Mouse (Mus musculus) E14TG2a.4 (cell line): ENCODE results near the gene Ube2u.

ENCODE experiments used
- H3K27me3 ChIP-seq: 2 replicates; pipeline ENCODE4 v1.6.1; 2014; ENCODE audit warnings: low read length, control low read depth; ENCODE audit not compliant: insufficient read depth
- H3K36me3 ChIP-seq: 2 replicates; pipeline ENCODE4 v1.6.1; 2014; ENCODE audit warnings: low read length, control low read depth; ENCODE audit not compliant: insufficient read depth
- H3K4me1 ChIP-seq: replicated peaks from 2 replicates; pipeline ENCODE4 v1.6.1; 2014; ENCODE audit warnings: low read depth, low read length, control low read depth
- H3K4me3 ChIP-seq: replicated peaks from 2 replicates; pipeline ENCODE4 v1.5.1; 2014; ENCODE audit warnings: mild to moderate bottlenecking, low read length
- H3K9me3 ChIP-seq: 2 replicates; pipeline ENCODE4 v1.6.1; 2014; ENCODE audit warnings: low read length, control low read depth
- CTCF ChIP-seq: conservative IDR thresholded peaks from 2 replicates; pipeline ENCODE4 v1.5.1; 2014; ENCODE audit warnings: low read length
- NANOG ChIP-seq: IDR thresholded peaks from 2 replicates; pipeline ENCODE4 v1.6.1; 2014; ENCODE audit warnings: borderline replicate concordance, low read length, mixed read lengths
- POU5F1 ChIP-seq: IDR thresholded peaks from 2 replicates; pipeline ENCODE4 v1.6.1; 2014; ENCODE audit warnings: low read length, borderline replicate concordance

Ube2u gene

GRCm38 (mm10) chr4:100596630-100597029 lies 118.0 kb downstream of the Ube2u start:
- no peak for TF ChIP-seq POU5F1
- TF ChIP-seq CTCF: no peak
- TF ChIP-seq NANOG: no peak
- Histone ChIP-seq H3K4me3 (no peak overlapping the region), H3K36me3 (no peaks in the 10 kb centered on the region), H3K9me3 (no peaks in the 10 kb centered on the region), H3K27me3 (no peaks in the 10 kb centered on the region), H3K4me1 (no peaks in the 10 kb centered on the region)

GRCm38 (mm10) chr4:100597049-100597448 lies 118.4 kb downstream of the Ube2u start:
- Histone ChIP-seq H3K9me3 (no peaks in the 10 kb centered on the region), H3K4me3 (no peak overlapping the region), H3K27me3 (no peaks in the 10 kb centered on the region), H3K36me3 (no peaks in the 10 kb centered on the region), H3K4me1 (no peaks in the 10 kb centered on the region)
- TF ChIP-seq POU5F1 (no peak), CTCF (no peak), NANOG (no peak)
